Mouse (Mus musculus): ENCODE data around the gene Rfxank. TPM values are rescaled to one million over a fixed set of nuclear protein-coding genes. Genes with fewer than 3 reads are reported as not detected.

Gene Rfxank
- total RNA-seq, 1 experiment from 2014 or later = 17.6 TPM

DNA sequence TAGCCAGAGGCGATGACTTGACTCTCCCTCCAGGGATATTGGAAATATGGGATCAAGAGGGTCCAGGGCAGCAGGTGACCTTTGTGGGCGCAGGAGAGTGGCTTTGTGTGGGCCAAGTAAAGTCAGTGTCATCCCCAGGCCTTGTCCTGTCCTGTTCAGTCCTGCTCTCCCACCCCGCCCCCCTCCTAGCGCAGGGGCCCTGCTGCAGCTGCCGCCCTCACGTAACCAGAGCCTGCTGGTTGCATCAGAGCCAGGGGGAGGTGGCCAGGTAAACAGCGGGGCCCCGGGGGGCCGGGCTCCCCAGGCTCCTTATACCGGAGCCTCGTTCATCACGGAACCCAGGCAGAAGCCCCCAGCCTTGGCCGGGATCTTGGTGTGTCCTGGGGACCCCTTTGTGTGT is 11.2 kb upstream of the Rfxank start:
- no peak for DNase-seq

- DNase-seq = no peak
These were observed 9.0 kb upstream of the Rfxank start for GRCm38 (mm10) chr8:70147678-70148607.

GRCm38 (mm10) chr8:70139981-70140380 is 1.0 kb upstream of the Rfxank start:
- DNase-seq = no peak

DNA sequence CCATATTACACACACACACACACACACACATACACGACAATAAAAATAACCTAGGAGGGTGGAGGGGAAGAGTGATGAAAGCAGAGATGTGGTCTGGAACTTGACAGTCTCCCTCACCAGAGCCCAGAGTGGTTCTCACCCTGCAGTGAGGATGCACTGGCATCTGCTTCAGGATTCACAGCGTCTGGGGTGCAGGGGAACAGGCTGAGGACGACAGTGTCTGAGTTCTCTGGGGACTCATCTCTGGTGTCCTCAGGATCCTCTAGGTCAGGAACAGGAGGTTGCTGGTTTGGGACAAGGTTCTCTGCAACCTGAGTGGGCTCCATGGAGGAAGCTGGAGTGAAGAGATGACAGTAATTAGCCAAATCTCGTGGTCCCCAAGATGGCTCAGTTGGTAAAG is 1.1 kb downstream of the Rfxank start:
- no peak for DNase-seq

GRCm38 (mm10) chr8:70136591-70136990 is 2.4 kb downstream of the Rfxank start:
- DNase-seq = no peak

DNA sequence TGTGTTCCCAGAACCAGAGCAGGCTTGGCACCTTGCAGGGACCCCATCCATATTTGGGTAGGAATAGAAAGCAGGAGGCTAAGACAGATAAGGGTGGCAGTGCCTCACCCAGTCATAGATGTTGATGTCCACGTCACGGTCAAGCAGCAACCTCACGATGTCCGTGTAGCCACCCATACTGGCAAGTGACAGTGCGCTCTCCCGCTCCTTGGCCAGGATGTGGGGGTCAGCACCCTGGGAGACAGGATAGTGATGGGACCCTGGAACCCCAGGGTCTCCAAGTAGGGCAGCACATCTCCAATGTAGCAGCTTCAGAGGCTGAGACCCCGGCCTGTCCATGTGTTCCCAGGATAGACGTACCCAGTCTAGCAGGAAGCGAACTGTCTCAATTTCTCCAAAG is 4.0 kb downstream of the Rfxank start:
- DNase-seq = no peak

DNA sequence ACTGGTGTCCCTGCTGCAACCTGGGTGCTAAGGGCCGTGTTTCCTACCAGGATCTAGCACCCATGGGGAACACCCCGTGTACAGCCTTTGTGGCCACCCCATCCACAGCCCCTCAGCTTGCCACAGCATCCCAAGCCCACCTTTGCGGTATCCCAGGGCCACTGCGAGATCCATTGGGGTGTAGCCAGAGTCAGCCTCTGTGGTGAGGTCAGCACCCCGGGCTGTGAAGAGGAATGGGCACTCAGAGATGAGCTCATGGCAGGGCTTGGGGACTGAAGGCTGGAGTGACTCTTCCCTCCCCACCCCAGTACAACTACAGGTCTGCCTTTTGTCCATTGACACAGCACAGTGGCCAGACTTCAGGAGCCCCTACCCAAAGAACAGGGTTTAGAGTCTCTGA is 4.9 kb downstream of the Rfxank start:
- no peak for DNase-seq

DNA sequence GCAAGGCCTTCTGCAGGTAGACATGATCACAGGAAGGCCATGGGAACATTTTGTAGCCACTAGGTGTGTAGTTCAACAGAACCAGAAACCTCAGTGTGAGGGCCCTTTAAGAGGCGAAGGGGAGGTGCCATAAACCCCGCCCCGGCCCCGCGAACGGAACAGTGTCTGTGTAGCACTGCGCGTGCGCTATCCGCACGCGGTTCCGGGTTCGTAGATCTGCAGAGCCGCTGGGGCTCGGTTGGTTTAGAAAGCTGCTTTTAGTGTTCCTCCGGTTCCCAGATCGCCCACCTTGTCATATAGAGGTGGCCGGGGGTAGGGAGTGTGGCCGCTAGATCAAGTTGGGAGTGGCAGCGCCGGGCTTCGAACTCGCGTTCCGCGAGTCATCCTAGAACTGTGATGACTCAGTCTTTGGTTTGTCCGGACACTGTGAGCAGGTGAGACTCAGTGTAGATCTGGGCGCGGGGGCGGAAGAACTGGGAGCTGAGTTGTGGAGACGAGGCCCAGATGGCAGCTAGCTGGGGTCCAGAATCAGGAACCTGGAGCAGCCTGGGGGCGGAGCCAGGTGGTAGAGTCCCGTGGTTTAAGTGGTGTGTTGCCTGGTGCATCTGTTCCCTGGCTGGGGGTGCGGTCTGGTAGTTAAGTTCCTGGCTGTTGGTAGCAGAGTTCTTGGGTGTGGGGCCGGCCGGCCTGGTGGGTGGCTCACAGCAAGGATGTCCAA is 7.6 kb downstream of the Rfxank start, which contains the start of gene Nr2c2ap:
TSS of gene Nr2c2ap (plus strand) at position 168 of the 718 bp plus-strand sequence.
- peak; percentile 87 for DNase-seq

DNA sequence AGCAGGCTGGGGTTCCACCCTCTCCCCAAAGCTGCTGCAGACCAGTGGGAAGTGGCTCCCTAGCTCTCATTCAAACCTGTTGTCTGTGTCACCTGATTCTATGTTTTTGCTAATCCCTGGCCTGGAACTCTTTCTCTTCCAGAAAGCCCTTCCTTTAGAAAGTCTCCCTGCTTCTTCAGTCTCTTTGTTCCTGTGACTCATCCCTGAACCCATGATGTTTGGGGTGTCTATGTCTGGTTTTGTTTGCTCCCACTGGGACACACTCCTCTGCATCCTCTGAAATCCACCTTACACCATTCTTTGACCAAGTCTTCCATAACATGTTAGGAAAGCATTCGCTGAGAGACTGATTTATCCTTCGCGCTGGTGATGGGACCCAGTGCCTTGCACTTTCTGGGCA is 8.9 kb downstream of the Rfxank start:
- DNase-seq = no peak

DNA sequence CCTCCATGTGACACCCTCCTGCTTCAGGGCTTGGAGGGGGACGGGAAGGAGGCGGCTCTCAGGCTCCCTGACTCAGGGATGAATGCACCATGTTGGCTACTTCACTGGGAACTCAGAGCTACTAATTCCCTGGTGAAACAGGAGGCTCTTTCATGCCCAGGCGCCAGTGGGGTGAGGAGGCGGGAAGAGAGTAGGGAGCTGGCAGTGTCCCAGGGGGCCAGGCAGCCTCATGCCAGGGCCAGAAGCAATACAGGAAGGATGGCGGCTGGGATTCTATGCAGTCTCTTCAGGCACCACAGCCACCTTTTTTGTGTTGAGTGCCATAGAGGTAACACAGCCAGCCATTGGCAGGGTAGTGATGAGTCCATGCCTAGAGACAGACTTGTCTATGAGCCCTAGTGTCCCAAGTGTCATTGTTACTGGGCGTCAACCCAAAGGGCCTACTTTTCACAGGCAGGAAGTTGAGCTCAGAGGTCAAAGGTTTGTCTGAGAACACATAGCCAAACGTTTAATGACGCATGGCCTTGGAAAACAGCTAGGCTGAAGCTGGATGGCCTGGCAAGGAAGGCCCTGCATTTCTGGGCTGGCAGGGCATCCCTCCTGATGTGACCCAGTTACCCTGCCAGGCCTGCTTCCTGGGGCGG is 9.5 kb downstream of the Rfxank start:
- DNase-seq = peak; percentile 50

DNA sequence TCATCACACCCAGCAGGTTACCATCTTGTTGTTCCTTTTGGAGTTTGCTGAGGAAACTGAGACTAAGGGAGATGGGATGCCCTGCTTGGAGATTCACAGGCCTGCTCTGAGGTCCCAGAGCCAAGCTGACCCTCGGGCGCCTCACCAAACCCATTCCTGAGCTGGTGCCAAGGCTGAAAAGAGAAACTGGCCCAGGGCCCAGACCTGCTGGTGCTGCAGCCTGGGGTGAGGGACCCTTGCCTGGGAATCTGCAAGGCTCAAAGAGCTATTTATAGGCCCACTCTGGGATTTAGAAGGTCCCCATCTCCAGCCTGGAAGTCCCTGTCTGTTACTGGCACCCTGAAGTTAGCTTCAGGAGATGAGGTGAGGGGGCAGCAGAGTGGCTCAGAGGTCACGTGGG is 10.5 kb downstream of the Rfxank start:
- peak; percentile 66 for DNase-seq

- DNase-seq = no peak
These were observed 14.0 kb downstream of the Rfxank start for GRCm38 (mm10) chr8:70124992-70125391.

- no peak for DNase-seq
These were observed 16.1 kb downstream of the Rfxank start for GRCm38 (mm10) chr8:70122863-70123262.

GRCm38 (mm10) chr8:70120667-70121066 is 18.3 kb downstream of the Rfxank start, which contains the start of gene Ncan:
TSS of gene Ncan (minus strand) at chr8:70120873.
- peak; percentile 69 for DNase-seq

GRCm38 (mm10) chr8:70118726-70119700 is 19.9 kb downstream of the Rfxank start:
- DNase-seq = no peak

GRCm38 (mm10) chr8:70117611-70118010 is 21.3 kb downstream of the Rfxank start:
- peak; percentile 53 for DNase-seq

DNA sequence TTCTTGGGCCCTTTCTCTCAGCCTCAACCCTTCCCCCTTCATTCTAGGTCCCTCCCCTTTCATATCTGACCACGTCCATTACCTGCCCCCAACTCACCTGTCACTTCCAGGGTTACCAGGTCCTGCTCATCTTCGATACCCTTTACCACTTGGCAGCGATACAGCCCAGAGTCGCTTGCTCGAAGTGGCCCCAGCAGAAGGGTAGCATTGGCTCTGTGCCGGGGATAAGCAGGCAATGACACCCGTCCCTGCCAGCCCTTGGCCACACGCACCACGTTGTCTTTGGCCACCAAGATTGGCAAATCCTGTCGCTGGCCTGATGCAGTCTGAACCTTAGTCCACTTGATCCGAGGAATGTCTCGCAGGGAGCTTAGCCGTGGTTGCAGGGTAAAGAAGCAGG is 24.1 kb downstream of the Rfxank start:
- DNase-seq = no peak

GRCm38 (mm10) chr8:70114488-70114887 is 24.5 kb downstream of the Rfxank start:
- no peak for DNase-seq

DNA sequence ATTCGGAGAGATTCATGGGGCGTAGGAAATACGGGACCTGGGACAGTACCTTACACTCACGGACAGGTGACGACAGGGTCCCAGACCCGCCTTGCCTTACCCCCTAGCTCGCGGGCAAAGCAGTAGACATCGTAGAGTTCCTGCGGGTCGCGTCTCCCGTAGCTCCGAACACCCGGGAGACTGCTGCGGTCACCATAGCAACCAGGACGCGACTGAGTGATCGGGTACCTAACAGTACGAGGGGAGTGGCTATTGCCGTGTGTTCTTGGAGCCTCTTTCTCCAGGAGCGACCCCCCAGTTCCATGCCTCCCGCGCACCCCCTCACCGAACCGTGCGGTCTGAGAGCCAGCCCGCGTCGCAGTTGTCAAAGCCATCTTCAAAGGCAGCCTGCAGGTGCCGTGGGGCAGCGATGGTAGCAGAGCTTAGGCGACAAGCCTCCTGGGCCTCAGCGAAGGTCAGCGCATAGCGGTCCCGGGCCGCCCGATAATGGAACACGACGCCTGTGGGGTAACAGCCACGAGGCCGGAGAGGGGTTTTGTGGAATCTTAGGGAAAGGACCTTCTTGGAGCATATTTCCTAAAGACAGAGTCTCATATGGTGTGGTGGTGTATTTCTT is 26.4 kb downstream of the Rfxank start:
- DNase-seq = no peak

- DNase-seq = no peak
These were observed 27.7 kb downstream of the Rfxank start for GRCm38 (mm10) chr8:70111192-70111795.

DNA sequence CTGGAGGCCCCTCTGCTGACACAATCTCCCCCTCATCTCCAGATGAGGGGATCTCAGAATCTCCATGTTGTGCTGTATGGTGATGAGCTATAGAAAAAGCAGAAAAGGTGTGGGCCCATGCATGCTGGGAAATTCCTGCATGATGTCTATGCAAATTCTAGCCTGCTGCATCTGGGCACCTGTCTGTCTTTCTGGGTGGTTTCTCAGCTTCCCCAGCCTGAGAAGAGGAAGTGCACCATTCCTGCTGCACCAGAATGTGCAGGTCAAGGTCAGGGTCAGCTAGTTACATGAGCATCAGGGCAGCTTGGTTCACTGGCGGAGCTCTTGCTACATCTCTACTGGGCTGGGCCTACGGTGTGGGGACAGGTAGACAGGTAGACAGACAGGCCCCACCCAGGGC is 28.5 kb downstream of the Rfxank start:
- DNase-seq = no peak

All from adrenal gland, postnatal 25 days (tissue).